Mouse (Mus musculus): ENCODE data around the gene Cd207.

DNA sequence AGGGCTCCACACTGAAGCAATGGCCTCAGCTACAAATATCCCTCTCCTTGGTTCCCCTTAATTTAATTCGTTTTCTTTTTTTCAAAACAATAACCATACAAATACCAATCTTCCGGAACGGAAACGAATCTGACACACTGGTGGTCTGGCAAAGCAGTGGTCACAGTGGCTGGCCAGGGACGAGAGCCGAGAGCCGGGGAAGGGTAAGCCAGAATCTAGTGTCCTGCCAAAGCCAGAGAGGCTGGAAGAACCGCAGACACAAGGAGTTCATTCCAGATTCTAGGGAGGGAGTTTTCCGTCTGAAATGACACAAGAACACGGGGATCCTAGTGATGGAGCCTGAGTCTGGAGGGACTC, 26.0 kb upstream of the Cd207 start:
- TF ChIP-seq TAL1 (IDR thresholded peaks at IDR 0.05; ENCODE audit: low read length) (no peak), GATA1 (IDR thresholded peaks at IDR 0.05; ENCODE audit: low read length) (no peak)

Measured in erythroblast, embryonic 14.5 days (primary cell).